Mouse (Mus musculus): ENCODE measurements around the gene Mbd3. TPM values are rescaled to one million over a fixed set of nuclear protein-coding genes. Genes with fewer than 3 reads are reported as not detected.

Gene Mbd3
- total RNA-seq, 4 experiments from 2014 or later = 147 to 161 (median 156) TPM

DNA sequence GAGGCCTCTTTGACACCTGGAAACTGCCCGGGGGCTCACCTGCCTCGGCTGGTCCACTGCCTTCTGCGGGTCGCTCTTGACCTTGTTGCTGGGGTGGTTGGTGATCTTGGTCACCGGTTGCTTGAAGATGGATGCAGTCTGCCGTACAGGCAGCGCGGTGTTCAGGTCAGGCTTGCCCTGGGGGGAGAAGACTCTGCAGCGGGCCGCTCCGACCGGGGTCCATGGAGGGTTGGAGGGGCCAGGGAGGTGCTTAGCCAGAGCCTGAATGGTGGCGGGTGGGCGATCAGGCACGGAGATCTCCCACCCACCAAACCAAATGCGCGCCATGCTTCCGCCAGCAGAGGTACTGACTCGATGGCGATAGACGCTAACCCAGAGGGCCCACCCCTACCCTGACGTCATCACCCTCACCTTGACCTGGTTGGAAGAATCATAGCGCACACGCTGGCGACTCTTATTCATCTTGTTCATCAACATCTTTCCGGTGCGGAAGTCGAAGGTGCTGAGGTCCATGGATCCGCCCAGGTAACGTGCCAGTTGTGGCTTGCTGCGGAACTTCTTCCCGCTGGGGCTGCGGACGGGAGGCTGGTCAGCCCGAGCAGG is 4.2 kb downstream of the Mbd3 start:
- no peak for DNase-seq

DNA sequence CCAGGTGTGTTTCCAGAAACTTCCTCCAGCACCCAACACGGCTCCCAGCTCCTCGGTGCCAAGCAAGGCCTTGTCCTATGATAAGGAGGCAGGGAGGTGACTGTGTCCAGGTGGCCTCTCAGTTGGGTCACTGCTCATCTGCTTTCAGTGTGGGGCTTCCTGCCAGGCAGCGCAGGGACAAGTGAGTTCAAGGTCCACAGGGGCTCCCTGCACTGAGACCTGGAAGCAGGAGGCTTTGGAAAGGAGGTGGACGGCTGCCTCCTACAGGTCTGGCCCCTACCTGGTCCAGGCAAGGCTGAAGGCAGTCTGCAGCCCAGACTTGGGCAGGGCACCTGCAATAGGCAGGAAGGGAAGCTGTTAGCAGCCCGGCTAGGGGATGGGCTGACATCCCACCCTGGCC is 6.7 kb downstream of the Mbd3 start:
- DNase-seq = no peak

DNA sequence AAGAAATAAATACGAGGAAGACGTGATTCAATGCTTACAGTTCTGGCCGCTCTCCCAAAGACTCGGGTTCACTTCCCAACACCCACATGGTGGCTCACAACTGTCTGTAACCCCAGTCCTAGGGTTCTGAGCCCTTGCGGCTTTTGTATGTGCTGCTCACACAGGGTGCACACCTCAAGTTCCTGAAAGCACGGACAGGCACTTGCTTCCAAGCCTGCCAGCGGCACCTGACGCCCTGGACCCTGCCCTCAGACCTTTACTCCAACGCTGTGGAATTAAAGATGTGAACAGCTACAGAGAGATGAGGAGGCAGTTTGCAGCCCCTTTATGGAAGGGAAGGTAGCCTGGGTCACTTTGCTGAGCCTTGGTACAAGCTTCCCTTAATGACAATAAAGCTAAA is 8.7 kb downstream of the Mbd3 start:
- no peak for DNase-seq

GRCm38 (mm10) chr10:80389185-80389708 is 10.1 kb downstream of the Mbd3 start:
- DNase-seq = no peak

DNA sequence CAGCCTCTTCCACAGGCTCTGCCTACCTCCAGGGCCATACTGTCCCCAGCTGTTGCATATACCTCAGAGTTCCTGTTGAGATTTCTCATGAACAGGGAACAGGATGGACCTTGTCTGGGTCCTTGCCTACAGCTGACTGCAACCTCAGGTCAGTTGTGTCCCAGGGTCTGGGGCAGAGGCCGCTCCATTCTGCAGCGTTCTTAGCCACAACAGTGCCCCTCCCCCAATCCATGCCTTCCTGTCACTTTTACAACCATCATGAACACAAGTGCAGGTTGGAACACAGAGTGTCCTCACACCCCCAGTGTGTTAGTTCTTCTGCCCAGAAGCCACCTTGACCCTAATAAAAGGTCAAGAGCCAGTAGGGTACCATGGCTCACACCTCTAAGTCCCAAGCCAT is 10.6 kb downstream of the Mbd3 start:
- no peak for DNase-seq

DNA sequence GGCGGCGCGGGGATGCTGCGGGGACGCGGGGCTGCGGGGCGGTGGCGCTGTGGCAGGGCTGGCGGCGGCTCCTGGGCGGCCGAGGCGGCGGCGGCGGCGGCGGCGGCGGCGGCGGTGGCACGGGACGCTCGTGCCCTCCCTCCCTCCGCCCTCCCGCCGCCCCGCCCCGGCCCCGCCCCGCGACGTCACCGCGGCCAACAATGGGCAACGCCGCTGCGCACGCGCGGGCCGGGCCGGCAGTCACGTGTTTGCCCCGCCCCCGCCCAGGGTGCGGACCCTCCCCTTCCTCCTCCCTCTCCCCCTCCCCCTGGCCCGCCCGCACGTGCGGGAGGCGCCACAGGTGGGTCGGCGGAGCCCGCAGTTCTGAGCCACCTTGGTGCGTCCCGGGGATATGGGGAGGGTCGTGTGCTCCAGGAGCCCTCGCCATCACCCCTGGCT is 11.8 kb downstream of the Mbd3 start, which contains the start of gene Mex3d:
Mex3d (minus strand) TSS at position 138 of the 438 bp plus-strand sequence.
- DNase-seq = no peak

- no peak for DNase-seq
Observed at GRCm38 (mm10) chr10:80386735-80387471, 12.4 kb downstream of the Mbd3 start.

GRCm38 (mm10) chr10:80385811-80386734 is 13.3 kb downstream of the Mbd3 start:
- no peak for DNase-seq

- DNase-seq = no peak
Observed at GRCm38 (mm10) chr10:80385310-80385709, 14.0 kb downstream of the Mbd3 start.

- DNase-seq = no peak
Observed at GRCm38 (mm10) chr10:80384709-80385108, 14.6 kb downstream of the Mbd3 start.

DNA sequence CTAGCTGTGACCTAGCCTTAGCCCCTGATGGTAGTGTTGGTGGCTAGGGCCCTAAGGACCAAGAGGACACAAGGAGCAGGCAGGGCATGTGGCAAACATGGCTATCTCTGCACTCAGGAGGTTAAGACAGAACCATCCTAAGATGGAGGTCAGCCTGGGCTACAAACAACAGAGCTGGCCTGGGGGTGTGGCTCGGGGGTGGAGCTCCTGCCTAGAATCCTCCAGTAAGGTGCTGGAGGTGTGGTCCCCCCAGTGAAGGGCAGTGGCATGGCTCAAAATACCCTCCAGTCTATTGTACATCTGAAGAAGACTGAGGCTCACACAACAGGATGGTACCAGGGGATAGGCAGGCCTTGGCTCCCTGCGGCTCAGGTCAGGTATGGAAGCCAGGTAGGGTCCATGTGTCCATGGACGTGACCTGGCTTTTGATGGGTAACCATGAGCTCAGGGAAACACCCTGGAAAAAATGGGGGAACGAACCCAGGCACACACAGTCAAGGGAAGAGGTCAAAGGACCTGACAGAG is 15.2 kb downstream of the Mbd3 start:
- peak; percentile 24 for DNase-seq

GRCm38 (mm10) chr10:80383431-80383830 is 15.9 kb downstream of the Mbd3 start:
- no peak for DNase-seq

GRCm38 (mm10) chr10:80382641-80383365 is 16.5 kb downstream of the Mbd3 start:
- no peak for DNase-seq

- DNase-seq = no peak
Observed at GRCm38 (mm10) chr10:80377716-80378115, 21.6 kb downstream of the Mbd3 start.

DNA sequence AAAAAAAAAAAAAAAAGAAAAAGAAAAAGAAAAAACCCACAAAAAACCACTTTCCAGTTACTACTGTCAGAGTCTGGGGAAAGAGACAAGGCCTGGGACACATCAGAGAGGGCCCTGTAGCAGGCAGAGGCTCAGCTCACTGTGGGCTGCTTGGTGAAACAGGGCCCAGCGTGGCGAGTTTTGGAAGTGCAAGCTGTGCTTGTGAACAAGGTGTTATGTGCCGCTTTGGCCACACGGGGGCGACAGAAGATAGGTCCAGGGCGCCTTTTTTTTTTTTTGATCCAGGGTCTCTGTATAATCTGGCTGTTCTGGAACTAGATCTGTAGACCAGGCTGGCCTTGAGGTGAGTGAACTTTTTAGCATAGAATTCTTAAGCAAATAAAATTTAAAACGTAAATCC is 23.2 kb downstream of the Mbd3 start:
- DNase-seq = peak; percentile 79

GRCm38 (mm10) chr10:80374063-80374462 is 25.3 kb downstream of the Mbd3 start:
- no peak for DNase-seq

DNA sequence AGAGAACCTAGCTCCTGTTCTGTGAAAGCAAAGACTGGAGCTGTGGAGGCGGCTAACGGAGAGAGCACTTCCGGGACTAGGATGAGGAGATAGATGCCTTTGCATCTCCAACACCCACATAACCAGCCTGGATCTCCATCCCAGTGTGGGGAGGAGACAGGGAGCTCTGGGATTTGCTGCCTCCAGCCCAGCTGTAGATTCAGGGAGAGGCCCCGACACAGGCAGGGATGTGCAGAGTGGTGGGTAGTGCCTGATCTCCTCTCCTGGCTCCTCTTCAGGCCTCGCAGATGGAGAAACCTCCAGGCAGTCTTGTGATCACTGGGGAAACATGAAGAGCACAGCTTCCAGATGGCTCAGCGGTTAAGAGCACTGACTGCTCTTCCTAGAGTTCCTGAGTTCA is 26.6 kb downstream of the Mbd3 start:
- DNase-seq = no peak

GRCm38 (mm10) chr10:80371983-80372382 is 27.4 kb downstream of the Mbd3 start:
- no peak for DNase-seq

- no peak for DNase-seq
Observed at GRCm38 (mm10) chr10:80371411-80371966, 27.9 kb downstream of the Mbd3 start.

- DNase-seq = no peak
Observed at GRCm38 (mm10) chr10:80369995-80370747, 29.2 kb downstream of the Mbd3 start.

DNA sequence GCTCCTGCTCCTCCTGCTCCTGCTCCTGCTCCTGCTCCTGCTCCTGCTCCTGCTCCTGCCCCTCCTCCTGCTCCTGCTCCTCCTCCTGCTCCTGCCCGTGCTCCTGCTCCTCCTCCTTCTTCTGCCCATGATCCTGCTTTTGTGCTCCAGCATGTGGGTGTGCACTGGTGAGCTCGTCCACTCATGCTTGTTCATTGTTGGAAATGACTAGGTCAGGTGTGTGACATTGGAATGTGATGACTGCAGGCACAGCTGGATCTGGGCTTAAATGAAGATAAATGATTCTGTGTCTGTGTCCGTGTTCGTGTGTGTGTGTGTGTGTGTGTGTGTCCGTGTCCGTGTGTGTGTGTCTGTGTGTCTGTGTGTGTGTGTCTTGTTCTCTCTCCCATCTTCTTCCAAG is 31.0 kb downstream of the Mbd3 start:
- DNase-seq = no peak

All from adrenal gland, adult 8-10 months (tissue).